Mouse (Mus musculus): ENCODE measurements at regions not wholly inside any gene's neighbourhood (a gene's known extent, or its start where the extent isn't known, plus 50 kb on each side); places are given as distances from the start of the nearest gene placed in this dataset.

GRCm38 (mm10) chr8:116067182-116067977 lies 359.8 kb upstream of the Maf start:
- no peak overlapping the region for H3K27ac ChIP-seq (replicated peaks; ENCODE audit: insufficient read depth, low read depth, low read length)
- WGBS, result 73% methylated on average over 9 of the region's 9 CpGs
- H3K36me3 ChIP-seq (ENCODE audit: control insufficient read depth, insufficient read depth, low read length), result no peaks in the 10 kb centered on the region
- no peaks in the 10 kb centered on the region for H3K27me3 ChIP-seq (ENCODE audit: control insufficient read depth, insufficient read depth, low read length)
- no peaks in the 10 kb centered on the region for H3K4me1 ChIP-seq (ENCODE audit: control insufficient read depth, insufficient read depth, low read length)
- H3K79me2 ChIP-seq (ENCODE audit: control insufficient read depth, insufficient read depth, low read length), result no peaks in the 10 kb centered on the region
- TF ChIP-seq POLR2A (IDR thresholded peaks at IDR 0.05; ENCODE audit: extremely low read depth, insufficient read depth, low read length) (no peak), CTCF (IDR thresholded peaks at IDR 0.05; ENCODE audit: low read depth, low read length) (no peak)
- H3K9ac ChIP-seq (ENCODE audit: low read depth, low read length), result no peak overlapping the region
- H3K4me3 ChIP-seq (ENCODE audit: insufficient read depth, low read depth, low read length), result no peak overlapping the region
- no peak for DNase-seq (ENCODE audit: extremely low read depth, low read depth, low spot score)

- Histone ChIP-seq H3K79me2 (ENCODE audit: control insufficient read depth, insufficient read depth, low read length) (no peaks in the 10 kb centered on the region), H3K27me3 (ENCODE audit: control insufficient read depth, insufficient read depth, low read length) (no peaks in the 10 kb centered on the region), H3K4me1 (ENCODE audit: control insufficient read depth, insufficient read depth, low read length) (no peaks in the 10 kb centered on the region), H3K27ac (replicated peaks; ENCODE audit: insufficient read depth, low read depth, low read length) (no peak overlapping the region), H3K4me3 (ENCODE audit: insufficient read depth, low read depth, low read length) (no peak overlapping the region), H3K9ac (ENCODE audit: low read depth, low read length) (no peak overlapping the region), H3K36me3 (ENCODE audit: control insufficient read depth, insufficient read depth, low read length) (no peaks in the 10 kb centered on the region)
- DNase-seq (ENCODE audit: extremely low read depth, low read depth, low spot score), result no peak
- TF ChIP-seq CTCF (IDR thresholded peaks at IDR 0.05; ENCODE audit: low read depth, low read length) (no peak), POLR2A (IDR thresholded peaks at IDR 0.05; ENCODE audit: extremely low read depth, insufficient read depth, low read length) (no peak)
- WGBS, result 97% methylated on average over 7 of the region's 7 CpGs
These were observed 358.3 kb upstream of the Maf start for GRCm38 (mm10) chr8:116065871-116066270.

GRCm38 (mm10) chr8:116065327-116065726 lies 357.7 kb upstream of the Maf start:
- WGBS, result 96% methylated on average over 7 of the region's 7 CpGs

GRCm38 (mm10) chr8:116064562-116064961 lies 357.0 kb upstream of the Maf start:
- whole genome bisulfite sequencing, result 88% methylated on average over 11 of the region's 11 CpGs
- Histone ChIP-seq H3K9ac (ENCODE audit: low read depth, low read length) (no peak overlapping the region), H3K27me3 (ENCODE audit: control insufficient read depth, insufficient read depth, low read length) (no peaks in the 10 kb centered on the region), H3K4me1 (ENCODE audit: control insufficient read depth, insufficient read depth, low read length) (no peaks in the 10 kb centered on the region), H3K4me3 (ENCODE audit: insufficient read depth, low read depth, low read length) (no peak overlapping the region), H3K79me2 (ENCODE audit: control insufficient read depth, insufficient read depth, low read length) (no peaks in the 10 kb centered on the region), H3K27ac (replicated peaks; ENCODE audit: insufficient read depth, low read depth, low read length) (no peak overlapping the region), H3K36me3 (ENCODE audit: control insufficient read depth, insufficient read depth, low read length) (no peaks in the 10 kb centered on the region)
- DNase-seq (ENCODE audit: extremely low read depth, low read depth, low spot score), result no peak
- TF ChIP-seq POLR2A (IDR thresholded peaks at IDR 0.05; ENCODE audit: extremely low read depth, insufficient read depth, low read length) (no peak), CTCF (IDR thresholded peaks at IDR 0.05; ENCODE audit: low read depth, low read length) (no peak)

More at GRCm38 (mm10) chr8:116065327-116065726, 357.7 kb upstream of the Maf start:
- Histone ChIP-seq H3K4me1 (ENCODE audit: control insufficient read depth, insufficient read depth, low read length) (no peaks in the 10 kb centered on the region), H3K27me3 (ENCODE audit: control insufficient read depth, insufficient read depth, low read length) (no peaks in the 10 kb centered on the region), H3K4me3 (ENCODE audit: insufficient read depth, low read depth, low read length) (no peak overlapping the region), H3K36me3 (ENCODE audit: control insufficient read depth, insufficient read depth, low read length) (no peaks in the 10 kb centered on the region), H3K27ac (replicated peaks; ENCODE audit: insufficient read depth, low read depth, low read length) (no peak overlapping the region), H3K9ac (ENCODE audit: low read depth, low read length) (no peak overlapping the region), H3K79me2 (ENCODE audit: control insufficient read depth, insufficient read depth, low read length) (no peaks in the 10 kb centered on the region)
- TF ChIP-seq POLR2A (IDR thresholded peaks at IDR 0.05; ENCODE audit: extremely low read depth, insufficient read depth, low read length), result no peak
- no peak for TF ChIP-seq CTCF (IDR thresholded peaks at IDR 0.05; ENCODE audit: low read depth, low read length)
- DNase-seq (ENCODE audit: extremely low read depth, low read depth, low spot score), result no peak

- no peaks in the 10 kb centered on the region for H3K36me3 ChIP-seq (ENCODE audit: control insufficient read depth, insufficient read depth, low read length)
- no peak for DNase-seq (ENCODE audit: extremely low read depth, low read depth, low spot score)
- no peaks in the 10 kb centered on the region for H3K27me3 ChIP-seq (ENCODE audit: control insufficient read depth, insufficient read depth, low read length)
- no peak overlapping the region for H3K4me3 ChIP-seq (ENCODE audit: insufficient read depth, low read depth, low read length)
- no peaks in the 10 kb centered on the region for H3K4me1 ChIP-seq (ENCODE audit: control insufficient read depth, insufficient read depth, low read length)
- H3K27ac ChIP-seq (replicated peaks; ENCODE audit: insufficient read depth, low read depth, low read length), result no peak overlapping the region
- no peaks in the 10 kb centered on the region for H3K79me2 ChIP-seq (ENCODE audit: control insufficient read depth, insufficient read depth, low read length)
- no peak overlapping the region for H3K9ac ChIP-seq (ENCODE audit: low read depth, low read length)
- no peak for TF ChIP-seq POLR2A (IDR thresholded peaks at IDR 0.05; ENCODE audit: extremely low read depth, insufficient read depth, low read length)
- no peak for TF ChIP-seq CTCF (IDR thresholded peaks at IDR 0.05; ENCODE audit: low read depth, low read length)
- 70% methylated on average over 5 of the region's 5 CpGs for WGBS
These were observed 355.9 kb upstream of the Maf start for GRCm38 (mm10) chr8:116063541-116063940.

- no peak overlapping the region for H3K4me3 ChIP-seq (ENCODE audit: insufficient read depth, low read depth, low read length)
- no peak for TF ChIP-seq POLR2A (IDR thresholded peaks at IDR 0.05; ENCODE audit: extremely low read depth, insufficient read depth, low read length)
- no peak for TF ChIP-seq CTCF (IDR thresholded peaks at IDR 0.05; ENCODE audit: low read depth, low read length)
- no peak overlapping the region for H3K27ac ChIP-seq (replicated peaks; ENCODE audit: insufficient read depth, low read depth, low read length)
- H3K79me2 ChIP-seq (ENCODE audit: control insufficient read depth, insufficient read depth, low read length), result no peaks in the 10 kb centered on the region
- no peaks in the 10 kb centered on the region for H3K4me1 ChIP-seq (ENCODE audit: control insufficient read depth, insufficient read depth, low read length)
- WGBS, result 57% methylated on average over 7 of the region's 7 CpGs
- no peaks in the 10 kb centered on the region for H3K27me3 ChIP-seq (ENCODE audit: control insufficient read depth, insufficient read depth, low read length)
- no peak overlapping the region for H3K9ac ChIP-seq (ENCODE audit: low read depth, low read length)
- no peak for DNase-seq (ENCODE audit: extremely low read depth, low read depth, low spot score)
- no peaks in the 10 kb centered on the region for H3K36me3 ChIP-seq (ENCODE audit: control insufficient read depth, insufficient read depth, low read length)
These were observed 345.9 kb upstream of the Maf start for GRCm38 (mm10) chr8:116053483-116053882.

All from liver, adult 2 months (tissue).